ENCODE assay signal across 18 mouse cellular contexts in genomic region chr17:30881001-30881400, GRCm38 (mm10). TPM values are rescaled to one million over a fixed set of nuclear protein-coding genes. Genes with fewer than 3 reads are reported as not detected.
"Had no signal": no experiment of that assay in that cellular context is flagged by ENCODE, and none has a peak within 500 bp of the region (broad histone marks: within the 10 kb centered on the region; RNA-seq: fewer than 3 reads in every experiment).

No protein-coding gene starts in this region.

- H3K4me3 ChIP-seq: lung, embryonic 15.5 days; megakaryocyte, embryonic 14.5 days; midbrain, embryonic 13.5 days; midbrain, embryonic 15.5 days; neural tube, embryonic 12.5 days; stomach, embryonic 15.5 days had no signal

- DNase-seq: lung, adult 2 months; lung, postnatal 14 days; lung, postnatal 36 days; right cerebral cortex, postnatal 14 days; thymus, adult 2 months; thymus, postnatal 25 days; thymus, postnatal 4 days had no signal

- H3K4me1 ChIP-seq: stomach, embryonic 15.5 days had no signal

- H3K36me3 ChIP-seq: lung, embryonic 15.5 days; midbrain, embryonic 15.5 days; neural tube, embryonic 12.5 days; stomach, embryonic 15.5 days had no signal

- H3K27ac ChIP-seq: macrophage; midbrain, embryonic 13.5 days; midbrain, embryonic 15.5 days; neural tube, embryonic 12.5 days; stomach, embryonic 15.5 days; stomach, postnatal 0 days had no signal

- H3K9me3 ChIP-seq: lung, embryonic 15.5 days; midbrain, embryonic 15.5 days; stomach, embryonic 15.5 days had no signal

- H3K27me3 ChIP-seq: lung, embryonic 15.5 days; midbrain, embryonic 13.5 days; midbrain, embryonic 15.5 days; neural tube, embryonic 12.5 days had no signal

RNA-seq across cellular contexts. Expression of gene Glp1r, which starts 20.6 kb away (rescaled TPM):
- total RNA-seq: megakaryocyte progenitor cell, adult 5-6 weeks; monocyte, adult 5-6 weeks; neutrophil, adult 5-6 weeks had no signal
